Mouse (Mus musculus) liver, adult 2 months (tissue): ENCODE data around the gene Rims1.

Experiments
- CTCF ChIP-seq: fragments of 200-500 bp; IDR thresholded peaks from 2 replicates; pipeline ENCODE4 v1.5.1; 2011; ENCODE audit warnings: low read depth, low read length, control low read depth
- POLR2A ChIP-seq: fragments of 200-500 bp; IDR thresholded peaks from 2 replicates; pipeline ENCODE4 v1.6.1; 2011; ENCODE audit warnings: low read length, control low read depth; ENCODE audit not compliant: insufficient read depth; ENCODE audit errors: extremely low read depth

- TF ChIP-seq CTCF (no peak), POLR2A (no peak)
Measured at GRCm38 (mm10) chr1:22800276-22800675, 5.5 kb downstream of the Rims1 start.
